Mouse (Mus musculus): ENCODE measurements at regions not wholly inside any gene's neighbourhood (a gene's known extent, or its start where the extent isn't known, plus 50 kb on each side); places are given as distances from the start of the nearest gene placed in this dataset.

DNA sequence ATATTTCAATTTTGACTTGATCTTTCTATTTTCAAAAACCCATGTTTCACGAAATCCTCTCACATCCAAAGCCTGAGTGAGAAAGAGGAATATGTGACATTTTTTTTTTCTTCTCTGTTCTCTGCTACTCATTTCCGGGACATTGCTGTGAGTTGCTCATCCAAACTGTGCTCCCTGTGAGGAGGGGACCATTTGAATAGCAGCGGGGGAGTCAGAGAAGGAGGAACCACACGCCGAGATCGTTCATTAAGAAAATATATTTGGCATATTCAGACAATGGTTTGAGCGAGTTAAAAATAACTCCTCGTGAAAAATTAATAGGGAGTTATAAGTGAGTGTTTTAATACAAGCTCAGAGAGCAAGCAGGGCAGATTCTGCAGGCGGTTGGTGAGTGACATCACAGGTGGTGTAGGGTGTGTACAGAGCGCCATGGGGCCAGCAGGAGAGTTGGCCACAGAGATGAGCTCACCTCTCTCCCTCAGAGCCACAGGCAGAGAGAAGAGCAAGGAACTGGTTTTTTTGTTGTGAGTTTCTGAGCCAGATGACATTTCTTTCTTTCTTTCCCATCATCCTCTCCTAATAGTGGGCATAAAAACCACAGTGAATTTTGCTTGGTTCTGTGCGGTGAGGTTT lies 54.4 kb upstream of the Calcoco1 start:
- DNase-seq (ENCODE audit: extremely low spot score in 1 of 2, low spot score in 1 of 2) = no peak

DNA sequence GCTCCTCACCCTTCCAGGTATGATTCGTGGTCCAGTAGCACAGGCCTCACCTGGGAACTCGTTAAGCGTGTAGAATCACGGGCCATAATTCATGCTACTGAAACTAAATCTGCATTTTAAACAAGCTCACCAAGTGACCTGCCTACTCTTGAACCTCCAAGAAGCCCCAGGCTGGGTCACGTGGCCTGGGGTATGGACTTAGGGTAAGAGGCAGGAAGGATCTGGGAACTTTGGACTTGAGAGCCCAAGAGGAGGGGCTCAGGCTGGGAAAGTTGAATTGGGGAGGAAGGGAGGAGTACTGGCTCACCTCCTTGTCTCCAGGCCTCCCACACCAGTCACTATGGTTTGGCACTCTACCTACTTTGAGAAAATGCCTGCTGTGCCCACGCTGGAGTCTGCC lies 58.6 kb upstream of the Calcoco1 start:
- no peak for DNase-seq (ENCODE audit: extremely low spot score in 1 of 2, low spot score in 1 of 2)

DNA sequence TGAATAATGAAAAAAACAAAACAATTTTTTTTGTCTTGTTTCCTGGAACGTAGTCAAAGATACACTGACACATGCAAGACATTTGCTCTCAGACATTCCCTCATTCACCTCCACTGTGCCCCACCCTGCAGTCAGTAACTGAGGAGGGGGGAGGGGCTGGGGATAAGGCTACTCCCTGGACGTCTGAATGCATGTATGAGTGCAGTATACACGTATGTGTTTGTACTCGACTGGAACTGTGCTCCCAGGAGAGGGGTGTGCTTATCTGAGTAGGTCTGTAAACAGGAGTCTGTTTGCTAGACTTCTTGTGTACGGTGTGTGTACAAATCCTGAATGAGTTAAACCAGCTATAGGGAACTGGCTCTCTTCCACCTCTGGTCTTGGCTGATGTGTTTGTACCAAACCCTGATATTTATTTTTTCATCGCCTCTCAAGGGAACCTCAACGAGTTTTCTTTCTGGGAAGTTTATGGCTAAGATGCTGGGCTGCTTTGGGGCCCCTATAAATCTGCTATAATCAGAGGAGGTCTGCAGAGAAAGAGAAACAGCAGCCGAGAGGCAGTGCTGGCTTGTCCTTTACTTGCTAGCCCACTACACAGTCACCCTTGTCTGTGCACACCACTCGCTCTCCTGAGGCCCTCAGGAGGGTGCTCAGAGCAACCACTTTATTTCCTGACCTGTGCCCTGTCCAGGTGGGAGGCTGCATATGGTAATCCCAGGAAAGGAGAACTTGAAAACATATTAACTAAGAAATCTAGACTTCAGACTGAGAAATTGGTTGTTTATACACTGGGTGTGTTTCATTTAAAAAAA lies 61.2 kb upstream of the Calcoco1 start:
- DNase-seq (ENCODE audit: extremely low spot score in 1 of 2, low spot score in 1 of 2) = no peak

DNA sequence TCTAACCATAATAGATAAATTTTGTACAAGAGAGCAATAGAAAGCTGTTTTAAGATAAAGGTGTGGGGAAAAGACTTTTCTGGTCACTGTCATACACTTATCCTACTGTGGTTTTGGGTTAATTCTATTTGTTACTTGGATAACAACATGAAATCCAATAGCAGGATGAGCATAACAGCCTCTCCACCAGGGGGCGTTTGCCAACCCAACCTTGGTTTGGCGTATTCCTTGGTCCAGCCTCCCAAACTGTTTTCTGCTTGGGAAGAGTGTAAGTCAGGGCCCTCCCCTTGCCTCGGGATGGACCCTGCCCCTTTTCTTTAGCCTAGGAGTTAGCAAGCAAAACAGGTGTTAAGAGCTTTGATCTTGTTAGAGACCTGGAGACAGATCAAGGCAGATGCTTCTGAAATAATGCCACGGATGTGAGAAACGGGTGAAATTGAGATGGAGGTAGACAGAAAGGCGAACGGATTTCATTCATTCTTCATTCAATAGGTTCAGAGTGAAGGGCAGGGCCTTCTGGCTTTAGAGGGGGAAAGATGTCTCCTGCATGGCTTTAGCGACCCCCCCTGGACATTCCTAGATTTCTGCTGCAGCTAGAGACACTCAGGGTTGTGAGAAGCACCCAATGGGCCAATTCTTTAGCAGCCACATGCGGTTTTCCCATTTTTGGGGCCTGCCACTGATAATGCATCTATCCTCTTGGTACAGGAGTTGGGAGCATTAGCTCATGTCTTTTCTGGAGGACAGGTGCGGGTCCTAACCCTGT lies 63.3 kb upstream of the Calcoco1 start:
- DNase-seq (ENCODE audit: extremely low spot score in 1 of 2, low spot score in 1 of 2) = peak in 1 of 2 experiments; percentile 68

DNA sequence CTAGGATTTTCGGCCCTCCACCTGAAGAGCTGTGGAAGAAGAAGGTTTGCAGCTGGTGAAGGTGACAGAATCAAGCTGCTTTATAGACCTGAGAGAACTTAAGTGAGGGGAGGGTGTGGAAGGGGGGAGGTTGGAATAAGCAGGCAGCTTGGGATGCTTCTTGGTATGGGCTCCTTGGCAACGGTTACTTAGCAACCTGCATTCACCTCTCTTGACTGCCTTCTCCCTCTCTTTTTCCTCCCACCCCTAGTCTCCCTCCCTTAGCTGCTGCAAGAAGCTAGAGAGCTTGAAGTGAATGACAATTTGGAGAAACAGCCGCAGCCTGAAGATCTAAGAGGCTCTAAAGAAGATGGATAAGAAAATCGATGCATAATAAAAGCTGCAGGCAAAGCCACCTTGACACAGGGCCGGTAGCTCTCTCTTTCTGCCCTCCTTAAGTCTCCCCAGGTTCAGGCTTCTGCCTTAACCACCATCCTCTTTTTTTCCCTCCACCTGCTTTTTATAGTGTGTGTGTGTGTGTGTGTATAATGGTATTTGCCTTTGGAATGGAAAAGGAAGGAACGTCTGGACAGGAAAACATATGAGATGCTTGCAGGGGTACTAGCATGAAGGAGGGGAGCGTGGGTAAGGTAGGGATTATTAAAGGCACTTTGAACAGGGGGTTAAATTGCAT lies 67.0 kb upstream of the Calcoco1 start:
- peak in 1 of 2 experiments; percentile 27 for DNase-seq (ENCODE audit: extremely low spot score in 1 of 2, low spot score in 1 of 2)

DNA sequence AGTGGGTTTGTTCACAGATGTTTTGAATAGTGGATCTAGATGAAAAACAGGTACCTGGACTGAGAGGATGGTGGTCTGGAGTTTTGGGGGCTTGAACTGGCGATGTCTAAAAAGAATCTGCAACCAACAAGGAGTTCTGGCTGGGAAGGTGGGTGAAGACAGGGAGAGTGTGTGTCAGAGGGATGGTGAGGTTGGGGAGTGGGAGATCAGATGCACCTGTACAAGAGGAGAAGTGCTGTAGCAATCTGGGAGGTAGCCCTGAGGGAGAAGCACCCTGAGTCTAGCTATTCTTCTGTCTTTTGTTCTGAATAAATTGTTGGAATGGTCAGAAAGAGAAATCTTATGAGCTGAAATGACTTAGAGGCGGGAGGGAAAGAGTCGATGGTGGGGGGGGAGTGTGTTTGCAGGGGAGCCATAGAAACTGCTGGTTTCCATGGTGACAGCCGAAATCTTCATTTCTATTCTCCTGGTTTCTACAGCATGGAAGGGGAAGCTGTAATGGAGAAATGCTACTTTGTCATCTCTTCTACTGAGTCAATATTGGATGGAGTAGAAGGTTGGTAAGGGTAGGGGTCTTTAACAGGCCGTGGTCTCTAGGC lies 75.1 kb upstream of the Calcoco1 start:
- no peak for DNase-seq (ENCODE audit: extremely low spot score in 1 of 2, low spot score in 1 of 2)

DNA sequence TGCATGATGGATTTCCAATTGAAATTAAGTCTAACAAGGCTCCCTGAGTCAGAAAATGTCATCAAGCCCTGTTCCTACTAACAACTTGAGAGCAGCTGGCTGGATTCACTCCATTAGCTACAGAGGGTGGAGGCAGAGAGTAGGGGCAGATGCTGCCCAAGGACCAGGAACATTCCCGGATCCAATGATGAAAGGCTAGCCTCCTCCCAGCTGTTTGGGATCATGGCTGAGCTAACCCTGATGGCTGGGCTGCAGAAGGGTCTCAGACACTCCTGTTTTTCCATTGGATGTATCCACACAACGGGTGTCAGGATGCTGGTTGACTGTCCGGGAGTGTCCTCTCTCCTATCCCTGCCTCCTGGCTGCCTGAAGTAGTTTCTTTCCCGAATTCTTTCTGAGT lies 78.1 kb upstream of the Calcoco1 start:
- no peak for DNase-seq (ENCODE audit: extremely low spot score in 1 of 2, low spot score in 1 of 2)

DNA sequence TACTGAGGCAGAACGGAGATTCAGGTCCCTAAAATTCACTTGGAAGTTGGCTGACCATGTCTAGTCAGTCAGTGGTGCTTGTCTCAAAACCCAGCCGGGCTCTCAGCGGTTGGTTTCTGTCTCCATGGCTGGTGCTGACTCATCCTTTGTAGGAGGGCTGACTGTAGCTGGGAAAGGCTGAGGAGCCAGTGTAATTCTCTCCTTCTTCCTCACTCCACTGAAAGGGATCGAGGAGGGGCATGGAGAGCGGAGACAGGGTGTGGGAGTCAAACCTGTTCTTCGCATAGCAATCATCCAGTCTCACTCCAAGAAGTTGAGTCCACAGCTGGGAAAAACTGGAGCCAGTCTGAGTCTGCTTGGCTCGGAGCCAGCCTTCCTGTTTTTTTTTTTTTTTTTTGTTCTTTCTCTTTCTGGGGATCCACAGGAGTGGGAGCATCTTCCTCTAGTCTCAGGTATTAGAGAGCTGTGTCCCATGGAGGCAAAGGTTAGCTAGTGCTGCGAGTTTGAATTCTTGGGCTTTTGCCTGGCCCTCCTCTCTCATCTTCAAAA lies 80.4 kb upstream of the Calcoco1 start:
- no peak for DNase-seq (ENCODE audit: extremely low spot score in 1 of 2, low spot score in 1 of 2)

DNA sequence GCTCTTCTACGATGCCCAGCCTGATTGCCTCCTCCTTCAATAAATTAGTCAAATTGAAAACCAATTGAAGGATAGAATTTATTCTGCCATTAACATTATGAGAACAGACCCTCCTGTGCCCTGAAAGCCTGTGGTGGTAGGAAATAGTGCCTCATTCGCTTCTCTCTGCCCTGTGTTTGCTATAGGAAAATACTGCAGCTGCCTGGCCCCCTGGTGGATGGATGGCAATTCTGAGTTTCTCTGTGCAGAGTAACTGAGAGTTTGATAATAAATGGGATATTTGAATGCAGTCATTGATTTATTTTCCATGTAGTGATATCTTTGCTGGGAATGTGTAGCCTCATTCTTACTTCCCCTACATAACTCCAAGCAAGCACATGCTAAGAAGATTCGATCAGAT lies 85.4 kb upstream of the Calcoco1 start:
- peak in 1 of 2 experiments; percentile 54 for DNase-seq (ENCODE audit: extremely low spot score in 1 of 2, low spot score in 1 of 2)

DNA sequence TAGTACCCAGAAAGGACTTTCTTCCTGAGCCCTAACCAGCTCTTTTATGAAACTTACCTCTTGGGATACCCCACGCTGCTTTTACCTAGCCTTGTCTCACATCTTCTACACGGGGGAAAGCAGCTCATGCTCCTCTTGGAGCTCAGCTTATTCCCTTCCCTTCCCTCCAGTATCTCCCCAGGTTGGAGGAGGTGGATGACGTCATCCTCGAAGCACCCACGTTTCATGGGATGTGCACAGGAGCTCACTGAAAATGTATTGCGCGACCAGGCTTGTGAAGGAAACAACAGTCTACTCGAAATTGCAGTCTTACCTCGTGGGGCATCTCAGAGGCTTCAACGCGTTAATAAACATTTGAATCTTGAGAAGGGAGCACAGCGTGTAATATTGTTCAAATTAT lies 97.2 kb upstream of the Calcoco1 start:
- no peak for DNase-seq (ENCODE audit: extremely low spot score in 1 of 2, low spot score in 1 of 2)

DNA sequence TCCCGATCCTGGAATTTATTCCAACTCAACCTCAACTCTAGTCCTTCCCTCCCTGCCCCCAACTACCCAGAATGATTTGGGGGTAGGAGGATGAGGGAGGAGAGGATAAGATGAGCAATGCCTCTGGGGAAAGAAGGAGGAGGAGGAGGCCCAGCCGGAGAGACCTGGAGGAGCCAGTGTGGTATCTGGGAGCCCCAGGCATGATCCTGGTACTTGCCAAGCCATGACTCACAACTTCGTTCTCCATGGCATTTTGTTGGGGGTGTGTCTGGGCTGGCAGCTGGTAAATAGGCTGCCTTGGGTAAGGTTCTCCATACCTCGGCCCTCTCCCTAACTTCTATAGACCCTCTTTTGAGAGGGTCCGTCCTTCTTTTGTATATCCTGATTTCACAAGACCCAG lies 81.2 kb upstream of the Hoxc13 start:
- no peak for DNase-seq (ENCODE audit: extremely low spot score in 1 of 2, low spot score in 1 of 2)

DNA sequence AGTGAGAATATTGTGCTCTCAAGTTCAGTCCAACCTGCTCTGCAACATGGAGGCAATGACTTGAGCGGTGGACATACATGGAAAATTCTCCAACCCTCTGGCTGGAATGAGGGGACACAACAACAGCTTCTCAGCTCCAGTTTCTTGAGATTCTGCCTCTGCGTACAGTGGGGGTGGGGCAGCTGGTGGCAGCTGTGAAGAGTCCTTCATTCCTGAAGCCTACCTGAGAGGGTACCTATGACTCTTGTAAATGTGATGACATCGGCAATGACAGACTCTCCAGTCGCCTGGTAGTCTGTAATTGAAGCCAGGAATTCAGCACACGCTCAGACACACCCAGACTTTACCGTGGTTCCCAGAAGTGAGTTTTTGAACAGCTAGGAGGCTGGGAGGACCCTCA lies 58.5 kb upstream of the Hoxc13 start:
- DNase-seq (ENCODE audit: extremely low spot score in 1 of 2, low spot score in 1 of 2) = no peak

DNA sequence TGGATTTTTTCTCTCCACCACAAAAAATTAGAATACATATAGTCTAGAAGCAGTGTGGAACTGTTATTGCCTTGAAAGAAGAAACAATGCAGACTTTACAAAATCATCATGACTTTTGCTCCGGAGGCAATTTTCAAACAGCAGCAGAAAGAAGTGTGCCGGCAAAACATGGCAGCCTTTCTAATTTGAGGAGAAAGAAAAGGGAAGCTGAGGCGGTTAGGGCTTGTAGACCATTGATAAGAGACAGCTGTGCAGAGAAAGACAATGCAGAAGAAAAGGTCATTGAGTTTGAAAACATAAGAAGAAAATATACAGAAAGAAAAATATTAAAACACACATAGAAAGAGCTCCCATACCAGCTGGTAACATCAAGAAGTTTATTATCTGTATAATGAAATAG lies 54.1 kb upstream of the Hoxc13 start:
- no peak for DNase-seq (ENCODE audit: extremely low spot score in 1 of 2, low spot score in 1 of 2)
